Mouse (Mus musculus): Measurements from ENCODE around the gene Slc39a9.

Gene Slc39a9

GRCm38 (mm10) chr12:80719141-80719540 is 75.5 kb downstream of the Slc39a9 start:
- DNase-seq (ENCODE audit: low spot score): no peak

GRCm38 (mm10) chr12:80720507-80720906 is 76.8 kb downstream of the Slc39a9 start:
- no peak for DNase-seq (ENCODE audit: low spot score)

GRCm38 (mm10) chr12:80721458-80721857 is 77.8 kb downstream of the Slc39a9 start:
- DNase-seq (ENCODE audit: low spot score): no peak

GRCm38 (mm10) chr12:80724853-80725559 is 81.3 kb downstream of the Slc39a9 start:
- peak; percentile 70 for DNase-seq (ENCODE audit: low spot score)

- DNase-seq (ENCODE audit: low spot score): no peak
These were observed 84.5 kb downstream of the Slc39a9 start for GRCm38 (mm10) chr12:80728207-80728606.

- no peak for DNase-seq (ENCODE audit: low spot score)
These were observed 85.1 kb downstream of the Slc39a9 start for GRCm38 (mm10) chr12:80728814-80729213.

- no peak for DNase-seq (ENCODE audit: low spot score)
These were observed 86.3 kb downstream of the Slc39a9 start for GRCm38 (mm10) chr12:80729758-80730530.

GRCm38 (mm10) chr12:80730567-80730966 is 86.9 kb downstream of the Slc39a9 start:
- DNase-seq (ENCODE audit: low spot score): no peak

Data from urinary bladder, postnatal 10 days (tissue).